Mouse (Mus musculus): Measurements from ENCODE around the gene Gorasp1. TPM values are rescaled to one million over a fixed set of nuclear protein-coding genes. Genes with fewer than 3 reads are reported as not detected.

Gorasp1 gene
- polyA plus RNA-seq, 1 experiment from 2014 or later, result 33.0 TPM

- no peaks in the 10 kb centered on the region for H3K9me3 ChIP-seq (replicated peaks)
- DNase-seq (ENCODE audit: low spot score), result no peak
- H3K27ac ChIP-seq, result no peak overlapping the region
- no peak overlapping the region for H3K4me3 ChIP-seq
- 94% methylated on average over 2 of the region's 2 CpGs for WGBS
- H3K4me1 ChIP-seq, result peaks cover 16% of the 10 kb centered on the region
- peaks cover 38% of the 10 kb centered on the region for H3K36me3 ChIP-seq
- H3K27me3 ChIP-seq (ENCODE audit: low read depth, poor library complexity, severe bottlenecking), result no peaks in the 10 kb centered on the region
These were observed 37.9 kb downstream of the Gorasp1 start for GRCm38 (mm10) chr9:119899446-119899845.

GRCm38 (mm10) chr9:119895040-119895721 is 42.2 kb downstream of the Gorasp1 start:
- Histone ChIP-seq H3K36me3 (peaks cover 9% of the 10 kb centered on the region), H3K4me3 (peak overlapping the region; percentile 99), H3K27ac (peak overlapping the region; percentile 95), H3K4me1 (peaks cover 20% of the 10 kb centered on the region), H3K9me3 (replicated peaks) (no peaks in the 10 kb centered on the region), H3K27me3 (ENCODE audit: low read depth, poor library complexity, severe bottlenecking) (no peaks in the 10 kb centered on the region)
- WGBS, result 1% methylated on average over 71 of the region's 71 CpGs
- DNase-seq (ENCODE audit: low spot score), result no peak

GRCm38 (mm10) chr9:119894339-119895009 is 42.9 kb downstream of the Gorasp1 start, which contains the start of gene Wdr48:
TSS of gene Wdr48 (plus strand) at chr9:119894878.
- 4% methylated on average over 34 of the region's 34 CpGs for WGBS
- H3K4me1 ChIP-seq, result peaks cover 24% of the 10 kb centered on the region
- DNase-seq (ENCODE audit: low spot score), result peak; percentile 98
- peak within 1 kb of the TSS; percentile 99 for H3K4me3 ChIP-seq
- H3K36me3 ChIP-seq, result 0 out of 2 replicates have a peak, but pooled peaks cover 2% of the 10 kb centered on the region
- H3K27ac ChIP-seq, result peak within 1 kb of the TSS; percentile 95
- H3K27me3 ChIP-seq (ENCODE audit: low read depth, poor library complexity, severe bottlenecking), result no peaks in the 10 kb centered on the region
- H3K9me3 ChIP-seq (replicated peaks), result no peaks in the 10 kb centered on the region

GRCm38 (mm10) chr9:119893881-119894280 is 43.5 kb downstream of the Gorasp1 start:
- no peak overlapping the region for H3K4me3 ChIP-seq
- H3K4me1 ChIP-seq, result peaks cover 30% of the 10 kb centered on the region
- WGBS, result 78% methylated on average over 5 of the region's 5 CpGs
- H3K27me3 ChIP-seq (ENCODE audit: low read depth, poor library complexity, severe bottlenecking), result no peaks in the 10 kb centered on the region
- H3K36me3 ChIP-seq, result 0 out of 2 replicates have a peak, but pooled peaks cover 2% of the 10 kb centered on the region
- peak overlapping the region; percentile 95 for H3K27ac ChIP-seq
- H3K9me3 ChIP-seq (replicated peaks), result no peaks in the 10 kb centered on the region
- DNase-seq (ENCODE audit: low spot score), result no peak

- no peaks in the 10 kb centered on the region for H3K9me3 ChIP-seq (replicated peaks)
- no peak for DNase-seq (ENCODE audit: low spot score)
- no peak overlapping the region for H3K27ac ChIP-seq
- 54% methylated on average over 2 of the region's 2 CpGs for WGBS
- H3K4me1 ChIP-seq, result peaks cover 26% of the 10 kb centered on the region
- no peaks in the 10 kb centered on the region for H3K36me3 ChIP-seq
- no peak overlapping the region for H3K4me3 ChIP-seq
- no peaks in the 10 kb centered on the region for H3K27me3 ChIP-seq (ENCODE audit: low read depth, poor library complexity, severe bottlenecking)
These were observed 46.7 kb downstream of the Gorasp1 start for GRCm38 (mm10) chr9:119890692-119891091.

GRCm38 (mm10) chr9:119889446-119889845 is 47.9 kb downstream of the Gorasp1 start:
- Histone ChIP-seq H3K9me3 (replicated peaks) (no peaks in the 10 kb centered on the region), H3K4me3 (no peak overlapping the region), H3K27me3 (ENCODE audit: low read depth, poor library complexity, severe bottlenecking) (no peaks in the 10 kb centered on the region), H3K36me3 (no peaks in the 10 kb centered on the region), H3K27ac (no peak overlapping the region), H3K4me1 (peaks cover 18% of the 10 kb centered on the region)
- WGBS, result 87% methylated on average over 9 of the region's 9 CpGs
- DNase-seq (ENCODE audit: low spot score), result no peak

- 69% methylated on average over 2 of the region's 2 CpGs for WGBS
- Histone ChIP-seq H3K27me3 (ENCODE audit: low read depth, poor library complexity, severe bottlenecking) (no peaks in the 10 kb centered on the region), H3K36me3 (no peaks in the 10 kb centered on the region), H3K27ac (no peak overlapping the region), H3K4me3 (no peak overlapping the region), H3K9me3 (replicated peaks) (no peaks in the 10 kb centered on the region), H3K4me1 (peaks cover 14% of the 10 kb centered on the region)
- DNase-seq (ENCODE audit: low spot score), result peak; percentile 39
These were observed 48.5 kb downstream of the Gorasp1 start for GRCm38 (mm10) chr9:119888843-119889246.

GRCm38 (mm10) chr9:119887144-119887901 is 50.0 kb downstream of the Gorasp1 start:
- Histone ChIP-seq H3K4me1 (peaks cover 14% of the 10 kb centered on the region), H3K27ac (no peak overlapping the region), H3K36me3 (no peaks in the 10 kb centered on the region), H3K27me3 (ENCODE audit: low read depth, poor library complexity, severe bottlenecking) (no peaks in the 10 kb centered on the region), H3K4me3 (no peak overlapping the region), H3K9me3 (replicated peaks) (no peaks in the 10 kb centered on the region)
- no peak for DNase-seq (ENCODE audit: low spot score)
- 69% methylated on average over 4 of the region's 4 CpGs for WGBS

Other genes starting within 250 kb of the Gorasp1 start
- not detected in 2 replicates for gene Scn10a, start 218.2 kb downstream of the Gorasp1 start, polyA plus RNA-seq (2016; fragmentation: Nextera tagmentation; extraction: Ambion mirVana)
- gene Scn11a, start 112.1 kb downstream of the Gorasp1 start, polyA plus RNA-seq (2016; fragmentation: Nextera tagmentation; extraction: Ambion mirVana), result 0.06 and 0.25 TPM in 2 replicates
- gene Wdr48, start 42.7 kb downstream of the Gorasp1 start, polyA plus RNA-seq (2016; fragmentation: Nextera tagmentation; extraction: Ambion mirVana), result 66.0 and 71.8 TPM in 2 replicates
- gene Ttc21a, start within 50 bp of the Gorasp1 start, polyA plus RNA-seq (2016; fragmentation: Nextera tagmentation; extraction: Ambion mirVana), result 0.34 and 0.43 TPM in 2 replicates
- 3.2 and 3.5 TPM in 2 replicates for gene Csrnp1, start 47.1 kb upstream of the Gorasp1 start, polyA plus RNA-seq (2016; fragmentation: Nextera tagmentation; extraction: Ambion mirVana)
- gene Xirp1, start 86.0 kb upstream of the Gorasp1 start, polyA plus RNA-seq (2016; fragmentation: Nextera tagmentation; extraction: Ambion mirVana), result 0.05 and 0.09 TPM in 2 replicates
- 2.5 and 4.0 TPM in 2 replicates for gene Cx3cr1, start 132.3 kb upstream of the Gorasp1 start, polyA plus RNA-seq (2016; fragmentation: Nextera tagmentation; extraction: Ambion mirVana)
- gene Ccr8, start 154.5 kb upstream of the Gorasp1 start, polyA plus RNA-seq (2016; fragmentation: Nextera tagmentation; extraction: Ambion mirVana), result not detected in 2 replicates
- 46.7 and 47.0 TPM in 2 replicates for gene Slc25a38, start 172.8 kb upstream of the Gorasp1 start, polyA plus RNA-seq (2016; fragmentation: Nextera tagmentation; extraction: Ambion mirVana)
- gene Rpsa, start 190.1 kb upstream of the Gorasp1 start, polyA plus RNA-seq (2016; fragmentation: Nextera tagmentation; extraction: Ambion mirVana), result 1,497 and 1,677 TPM in 2 replicates
- not detected in 2 replicates for gene Mobp, start 212.1 kb upstream of the Gorasp1 start, polyA plus RNA-seq (2016; fragmentation: Nextera tagmentation; extraction: Ambion mirVana)

Measured in limb, embryonic 10.5 days (tissue).